Mouse (Mus musculus) ES-E14 (cell line): ENCODE data around the gene Igsf8. TPM values are rescaled to one million over a fixed set of nuclear protein-coding genes. Genes with fewer than 3 reads are reported as not detected.

Experiments used
- DNase-seq: peaks from one replicate; pipeline ENCODE4 v3.0.0-alpha.2; 2013; ENCODE audit warnings: low read depth, low spot score
- H3K27ac ChIP-seq: 2 replicates; pipeline ENCODE4 v1.5.1; 2012; ENCODE audit warnings: low read depth, mild to moderate bottlenecking, low read length, moderate library complexity, mixed read lengths; ENCODE audit not compliant: poor library complexity, insufficient read depth, severe bottlenecking
- H3K36me3 ChIP-seq: 2 replicates; pipeline ENCODE4 v1.6.1; 2012; ENCODE audit warnings: mild to moderate bottlenecking, low read length, moderate library complexity, mixed read lengths; ENCODE audit not compliant: control insufficient read depth, poor library complexity, insufficient read depth, severe bottlenecking
- H3K4me1 ChIP-seq, 2 experiments: fragments of 150-350 bp in 1 of 2; sonication (generic) in 1 of 2; 2 replicates each; pipeline ENCODE4 v1.6.1; 2012; ENCODE audit warnings: low read length in 2 of 2, mild to moderate bottlenecking in 1 of 2, mixed read lengths in 1 of 2; ENCODE audit not compliant: control insufficient read depth in 2 of 2, insufficient read depth in 2 of 2, poor library complexity in 1 of 2
- H3K4me3 ChIP-seq, 2 experiments: fragments of 150-350 bp in 1 of 2; sonication (generic) in 1 of 2; 2 replicates each; pipeline ENCODE4 v1.5.1; 2012; ENCODE audit warnings: low read length in 2 of 2, low read depth in 1 of 2, mild to moderate bottlenecking in 1 of 2, mixed read lengths in 1 of 2; ENCODE audit not compliant: insufficient read depth in 1 of 2, poor library complexity in 1 of 2, severe bottlenecking in 1 of 2
- H3K9ac ChIP-seq: 2 replicates; pipeline ENCODE4 v1.6.1; 2012; ENCODE audit warnings: low read depth, mild to moderate bottlenecking, low read length, mixed read lengths; ENCODE audit not compliant: poor library complexity, insufficient read depth, severe bottlenecking
- H3K9me3 ChIP-seq: fragments of 150-350 bp; sonication (generic); 2 replicates; pipeline ENCODE4 v1.6.1; 2012; ENCODE audit warnings: low read depth, mild to moderate bottlenecking, low read length; ENCODE audit not compliant: control insufficient read depth, insufficient read depth
- CHD2 ChIP-seq: IDR thresholded peaks from 2 replicates; pipeline ENCODE4 v1.6.1; 2014; ENCODE audit warnings: mild to moderate bottlenecking, low read depth, low read length, inconsistent platforms
- HCFC1 ChIP-seq: IDR thresholded peaks from 2 replicates; pipeline ENCODE4 v1.6.1; 2012; ENCODE audit warnings: low read length, inconsistent platforms, borderline replicate concordance; ENCODE audit not compliant: insufficient read depth
- MAFK ChIP-seq: IDR thresholded peaks from 2 replicates; pipeline ENCODE4 v1.6.1; 2014; ENCODE audit warnings: mild to moderate bottlenecking, low read depth, low read length, inconsistent platforms; ENCODE audit not compliant: insufficient read depth
- ZC3H11A ChIP-seq: IDR thresholded peaks from 2 replicates; pipeline ENCODE4 v1.6.1; 2012; ENCODE audit warnings: low read depth, mild to moderate bottlenecking, inconsistent platforms, low read length, borderline replicate concordance
- ZNF384 ChIP-seq: IDR thresholded peaks from 2 replicates; pipeline ENCODE4 v1.6.1; 2012; ENCODE audit warnings: low read depth, low read length, inconsistent platforms
- in situ Hi-C, 2 experiments: fragments of 600-800 bp; cut with MboI; formaldehyde crosslinking; loops; one replicate each; pipeline ENCODE4 v1.15.1; 2025; ENCODE audit warnings: low sequenced_read_pairs in 2 of 2, inconsistent platforms in 1 of 2; ENCODE audit not compliant: unreplicated experiment in 2 of 2
- total RNA-seq: library from RNA; depleted of rRNA; stranded (reverse); fragments of 300-350 nt; gene quantifications from 2 replicates; pipeline ENCODE4 v1.2.3, GENCODE M21; 2012

The Igsf8 gene
- total RNA-seq, 1 experiment, result 43.5 TPM

DNA sequence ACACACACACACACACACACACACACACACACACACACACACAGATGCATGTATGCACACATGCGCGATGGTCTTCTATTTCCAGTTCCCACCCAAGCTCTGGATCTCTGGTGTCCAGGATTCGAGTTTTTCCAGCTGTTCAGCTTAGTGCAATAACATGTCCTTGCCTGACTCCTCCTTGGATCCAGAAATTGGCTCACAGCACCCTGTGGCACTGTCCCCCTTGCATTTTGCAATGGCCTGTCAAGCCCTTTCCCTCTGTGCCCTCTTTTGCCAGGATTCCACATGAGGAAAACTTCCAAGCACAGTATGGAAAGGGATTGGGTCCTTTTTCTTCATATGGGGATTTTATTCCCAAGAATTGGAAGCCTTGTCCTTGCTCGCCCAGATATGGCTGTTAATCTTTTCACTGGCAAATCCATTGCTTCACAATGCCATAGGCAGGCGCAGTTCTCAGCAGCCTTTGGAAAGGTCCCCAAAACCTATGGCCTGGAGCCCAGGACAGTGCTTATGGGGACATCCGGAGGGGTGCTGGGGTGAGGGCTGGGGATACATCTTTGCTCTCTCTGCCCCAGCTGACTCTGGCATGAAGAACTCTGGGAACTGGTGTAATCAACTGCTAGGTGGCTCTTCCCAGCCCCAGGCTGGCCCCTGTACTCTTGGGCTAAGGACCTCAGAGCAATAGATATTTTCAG, 35.5 kb downstream of the Igsf8 start:
- no peak for DNase-seq
- Histone ChIP-seq H3K9me3 (no peaks in the 10 kb centered on the region), H3K4me1 (peaks cover 5 to 21% of the 10 kb centered on the region in 2 experiments; a peak in 3 of 4 replicates), H3K36me3 (no peaks in the 10 kb centered on the region), H3K4me3 (no peak overlapping the region), H3K27ac (no peak overlapping the region), H3K9ac (no peak overlapping the region)
- in situ Hi-C loops, result no loop called here
- no peak for TF ChIP-seq ZNF384
- TF ChIP-seq ZC3H11A, result no peak
- no peak for TF ChIP-seq HCFC1
- TF ChIP-seq CHD2, result no peak
- TF ChIP-seq MAFK, result no peak

DNA sequence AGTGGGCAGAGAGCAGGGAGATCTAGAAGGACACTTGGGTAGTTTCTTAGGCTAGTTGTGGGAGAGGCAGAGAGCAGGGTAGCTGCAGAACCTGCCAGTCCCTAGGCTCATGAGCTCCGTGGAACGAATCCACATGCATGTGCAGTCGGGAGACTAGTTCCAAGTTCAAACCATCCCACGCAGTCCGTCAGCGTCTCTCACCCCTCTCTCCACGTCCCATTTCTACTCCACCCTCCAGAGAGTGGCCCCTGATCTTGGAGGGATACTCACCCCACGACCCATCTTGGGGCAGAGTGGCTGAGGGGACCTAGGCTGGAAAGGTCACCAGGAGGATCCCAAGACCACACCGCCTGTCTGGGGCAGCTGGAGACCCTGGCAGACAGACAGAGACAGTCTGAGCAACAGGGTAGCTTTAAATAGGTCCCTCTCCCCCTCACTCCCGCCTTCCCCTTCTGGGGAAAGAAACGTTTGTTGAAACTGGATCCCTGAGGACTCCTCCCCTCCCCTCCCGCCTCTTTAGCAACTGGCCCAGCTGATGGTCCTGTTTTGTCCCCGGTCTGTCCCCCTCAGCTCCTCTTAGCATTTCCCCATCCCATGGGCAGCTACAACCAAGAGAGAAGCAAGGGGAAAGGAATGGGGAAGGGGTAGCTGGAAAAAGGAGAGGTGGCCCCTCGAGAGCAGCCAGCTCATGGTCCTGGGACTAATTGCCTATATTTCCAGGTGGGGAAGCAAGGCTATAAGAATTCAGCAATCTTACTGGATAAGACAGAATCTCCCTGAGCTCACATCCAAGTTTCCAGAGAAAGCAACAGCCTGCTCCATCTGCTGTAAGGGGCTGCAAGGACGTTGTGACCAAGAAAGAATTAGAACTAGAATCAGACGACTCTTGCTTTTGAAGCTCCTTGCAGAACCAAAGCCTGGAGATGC, 36.4 kb downstream of the Igsf8 start, which contains the start of gene Atp1a2:
Gene Atp1a2, minus strand, starts transcription at position 454 of the 927 bp plus-strand sequence.
- Histone ChIP-seq H3K9me3 (no peaks in the 10 kb centered on the region), H3K9ac (0 out of 2 replicates have a peak within 1 kb of the TSS, but pooled peaks have one; percentile 36), H3K27ac (no peak within 1 kb of the TSS), H3K4me3 (no peak within 1 kb of the TSS), H3K36me3 (no peaks in the 10 kb centered on the region), H3K4me1 (peaks cover 5 to 26% of the 10 kb centered on the region in 2 experiments; a peak in 3 of 4 replicates)
- no peak for TF ChIP-seq ZC3H11A
- no peak for TF ChIP-seq HCFC1
- no peak for TF ChIP-seq ZNF384
- TF ChIP-seq MAFK, result no peak
- TF ChIP-seq CHD2, result no peak
- in situ Hi-C loops, result no loop called here
- DNase-seq, result no peak

GRCm38 (mm10) chr1:172299528-172299927, 38.1 kb downstream of the Igsf8 start:
- Histone ChIP-seq H3K36me3 (no peaks in the 10 kb centered on the region), H3K27ac (no peak overlapping the region), H3K4me3 (no peak overlapping the region), H3K9ac (no peak overlapping the region), H3K9me3 (no peaks in the 10 kb centered on the region), H3K4me1 (peaks cover 5 to 30% of the 10 kb centered on the region in 2 experiments; a peak in 3 of 4 replicates)
- DNase-seq, result no peak
- in situ Hi-C loops, result no loop called here
- TF ChIP-seq ZNF384 (no peak), CHD2 (no peak), HCFC1 (no peak), MAFK (no peak), ZC3H11A (no peak)

- no peak overlapping the region for H3K9ac ChIP-seq
- TF ChIP-seq CHD2 (no peak), ZC3H11A (no peak), HCFC1 (no peak), MAFK (no peak), ZNF384 (no peak)
- peaks cover 5 to 34% of the 10 kb centered on the region in 2 experiments; a peak in 3 of 4 replicates for H3K4me1 ChIP-seq
- no peak for DNase-seq
- H3K4me3 ChIP-seq, result no peak overlapping the region
- in situ Hi-C loops, result no loop called here
- no peaks in the 10 kb centered on the region for H3K9me3 ChIP-seq
- no peaks in the 10 kb centered on the region for H3K36me3 ChIP-seq
- no peak overlapping the region for H3K27ac ChIP-seq
Measured at GRCm38 (mm10) chr1:172300247-172300646, 38.8 kb downstream of the Igsf8 start.
